Mouse (Mus musculus): Measurements from ENCODE around the gene Ubr1. TPM values are rescaled to one million over a fixed set of nuclear protein-coding genes. Genes with fewer than 3 reads are reported as not detected.

Ubr1 gene
- polyA plus RNA-seq, 1 experiment from 2014 or later = 25.1 TPM

- H3K4me3 ChIP-seq (ENCODE audit: low read depth, low read length) = no peak overlapping the region
- no peak overlapping the region for H3K9ac ChIP-seq (ENCODE audit: low read length)
- DNase-seq (ENCODE audit: low spot score) (no peak), ATAC-seq (replicated peaks; ENCODE audit: low FRiP score) (no peak)
- H3K27ac ChIP-seq (ENCODE audit: low read depth, low read length) = no peak overlapping the region
- H3K4me1 ChIP-seq (replicated peaks; ENCODE audit: control insufficient read depth, insufficient read depth, low read length) = no peaks in the 10 kb centered on the region
- no peaks in the 10 kb centered on the region for H3K36me3 ChIP-seq (ENCODE audit: control insufficient read depth, insufficient read depth, low read length)
- H3K9me3 ChIP-seq (ENCODE audit: control insufficient read depth, low read length) = no peaks in the 10 kb centered on the region
- no peak overlapping the region for H3K4me2 ChIP-seq (ENCODE audit: low read depth, low read length, severe bottlenecking)
- no peaks in the 10 kb centered on the region for H3K27me3 ChIP-seq (ENCODE audit: control insufficient read depth, insufficient read depth, low read length)
- 97% methylated on average over 4 of the region's 4 CpGs for WGBS
These were observed 135.3 kb downstream of the Ubr1 start for GRCm38 (mm10) chr2:120835167-120835566.

- Histone ChIP-seq H3K9ac (ENCODE audit: low read length) (no peak overlapping the region), H3K27ac (ENCODE audit: low read depth, low read length) (no peak overlapping the region), H3K4me1 (replicated peaks; ENCODE audit: control insufficient read depth, insufficient read depth, low read length) (no peaks in the 10 kb centered on the region), H3K27me3 (ENCODE audit: control insufficient read depth, insufficient read depth, low read length) (no peaks in the 10 kb centered on the region), H3K4me3 (ENCODE audit: low read depth, low read length) (no peak overlapping the region), H3K36me3 (ENCODE audit: control insufficient read depth, insufficient read depth, low read length) (no peaks in the 10 kb centered on the region), H3K9me3 (ENCODE audit: control insufficient read depth, low read length) (no peaks in the 10 kb centered on the region), H3K4me2 (ENCODE audit: low read depth, low read length, severe bottlenecking) (no peak overlapping the region)
- ATAC-seq (replicated peaks; ENCODE audit: low FRiP score) (no peak), DNase-seq (ENCODE audit: low spot score) (no peak)
- WGBS = 58% methylated on average over 1 of the region's 1 CpGs
These were observed 143.4 kb downstream of the Ubr1 start for GRCm38 (mm10) chr2:120826936-120827638.

Small RNA genes within 50 kb of the gene (microRNA-seq; reads per million reads assigned to microRNA genes)
- not detected for gene Gm44325 (ENCODE audit: insufficient number of aligned reads)

Other genes with a start within 250 kb of the Ubr1 start
- 7.8 and 11.9 TPM in 2 replicates for gene Cdan1, start 120.6 kb downstream of the Ubr1 start, polyA plus RNA-seq (2014; fragmentation: Nextera tagmentation; extraction: Ambion mirVana)
- gene Ttbk2, start 120.1 kb downstream of the Ubr1 start, polyA plus RNA-seq (2014; fragmentation: Nextera tagmentation; extraction: Ambion mirVana) = 11.2 and 11.3 TPM in 2 replicates
- 3.4 and 4.9 TPM in 2 replicates for gene Tmem62, start 6.3 kb upstream of the Ubr1 start, polyA plus RNA-seq (2014; fragmentation: Nextera tagmentation; extraction: Ambion mirVana)
- gene Ccndbp1, start 37.7 kb upstream of the Ubr1 start, polyA plus RNA-seq (2014; fragmentation: Nextera tagmentation; extraction: Ambion mirVana) = 37.0 and 43.3 TPM in 2 replicates
- 7.6 and 8.4 TPM in 2 replicates for gene Epb42, start 66.4 kb upstream of the Ubr1 start, polyA plus RNA-seq (2014; fragmentation: Nextera tagmentation; extraction: Ambion mirVana)
- not detected in 2 replicates for gene Tgm5, start 115.1 kb upstream of the Ubr1 start, polyA plus RNA-seq (2014; fragmentation: Nextera tagmentation; extraction: Ambion mirVana)
- not detected in 2 replicates for gene Tgm7, start 139.1 kb upstream of the Ubr1 start, polyA plus RNA-seq (2014; fragmentation: Nextera tagmentation; extraction: Ambion mirVana)
- gene Adal, start 169.7 kb upstream of the Ubr1 start, polyA plus RNA-seq (2014; fragmentation: Nextera tagmentation; extraction: Ambion mirVana) = 28.7 and 33.2 TPM in 2 replicates
- 20.2 and 23.3 TPM in 2 replicates for gene Lcmt2, start 169.9 kb upstream of the Ubr1 start, polyA plus RNA-seq (2014; fragmentation: Nextera tagmentation; extraction: Ambion mirVana)
- 84.5 and 84.8 TPM in 2 replicates for gene Tubgcp4, start 199.9 kb upstream of the Ubr1 start, polyA plus RNA-seq (2014; fragmentation: Nextera tagmentation; extraction: Ambion mirVana)
- gene Zscan29, start 200.4 kb upstream of the Ubr1 start, polyA plus RNA-seq (2014; fragmentation: Nextera tagmentation; extraction: Ambion mirVana) = 15.4 and 15.6 TPM in 2 replicates